Mouse (Mus musculus) mouse embryonic stem cell (cell line): ENCODE data around the gene Brd1.
"Not testable (repeated sequence)": the region's sequence is repeated elsewhere in the genome, so short reads cannot be mapped to it uniquely, and the experiment has no call there.

Experiments
- in situ Hi-C, 2 experiments: fragments of 300-500 bp; cut with MboI; formaldehyde crosslinking; loops; 1 replicate in 1 of 2; 3 replicates in 1 of 2; pipeline ENCODE4 v1.14.3; 2019 to 2020; ENCODE audit warnings: low sequenced_read_pairs in 2 of 2, low pct_unique_long_range_greater_than_20kb in 1 of 2, mixed read lengths in 1 of 2; ENCODE audit not compliant: unreplicated experiment in 1 of 2

The Brd1 gene

DNA sequence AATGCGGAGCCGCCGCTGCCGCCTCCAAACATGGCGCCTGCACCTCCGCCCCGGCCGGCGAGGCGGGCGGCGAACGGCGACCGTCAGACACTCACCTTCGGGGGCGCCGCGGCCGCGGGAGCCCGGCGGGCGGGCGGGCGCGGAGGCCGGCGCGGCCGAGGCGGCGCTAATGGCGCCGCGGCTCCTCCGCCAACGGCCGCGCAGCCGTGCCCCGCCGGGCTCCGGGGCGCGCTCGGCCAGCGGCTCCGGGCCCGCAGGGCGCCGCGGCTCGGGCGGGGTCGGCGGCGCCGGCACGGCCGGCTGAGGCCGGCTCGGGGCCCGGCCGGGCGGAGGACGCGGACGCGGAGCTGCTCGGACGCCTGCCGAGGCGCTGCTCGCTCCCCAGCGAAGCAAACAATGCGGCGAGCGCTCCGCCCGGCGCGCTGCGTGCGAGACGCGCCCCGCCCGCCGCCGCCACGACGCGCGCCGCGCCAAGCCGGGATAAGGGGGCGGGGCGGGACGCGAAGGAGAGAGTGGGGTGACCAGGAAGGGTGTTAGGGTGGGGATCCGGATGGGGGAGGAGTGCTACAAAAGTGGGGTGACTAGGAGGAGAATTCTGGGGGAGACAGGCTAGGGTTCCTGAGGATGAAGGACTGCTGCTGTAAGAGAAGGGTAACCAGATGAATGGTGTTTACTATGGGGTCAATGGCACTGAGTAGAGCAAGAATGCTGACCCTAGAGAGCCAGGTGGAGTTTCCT lies at the start of gene Brd1:
Gene Brd1 (minus strand): TSS at position 400 of the 738 bp plus-strand sequence.
- in situ Hi-C loops = no loop called here

DNA sequence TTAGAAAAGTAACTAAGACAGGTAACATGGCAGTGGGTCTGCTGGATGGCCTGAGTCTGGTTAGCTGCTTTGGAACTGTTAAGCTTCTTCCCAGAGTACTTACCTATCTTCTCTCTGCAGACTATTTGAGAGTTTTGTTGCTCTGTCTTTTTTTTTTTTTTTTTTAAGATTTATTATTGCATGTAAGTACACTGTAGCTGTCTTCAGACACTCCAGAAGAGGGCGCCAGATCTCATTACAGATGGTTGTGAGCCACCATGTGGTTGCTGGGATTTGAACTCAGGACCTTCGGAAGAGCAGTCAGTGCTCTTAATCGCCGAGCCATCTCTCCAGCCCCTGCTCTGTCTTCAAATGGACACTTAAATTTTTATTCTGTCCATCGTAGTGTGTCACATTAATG lies 40.6 kb upstream of the Brd1 start:
- in situ Hi-C loops = not testable (repeated sequence)

DNA sequence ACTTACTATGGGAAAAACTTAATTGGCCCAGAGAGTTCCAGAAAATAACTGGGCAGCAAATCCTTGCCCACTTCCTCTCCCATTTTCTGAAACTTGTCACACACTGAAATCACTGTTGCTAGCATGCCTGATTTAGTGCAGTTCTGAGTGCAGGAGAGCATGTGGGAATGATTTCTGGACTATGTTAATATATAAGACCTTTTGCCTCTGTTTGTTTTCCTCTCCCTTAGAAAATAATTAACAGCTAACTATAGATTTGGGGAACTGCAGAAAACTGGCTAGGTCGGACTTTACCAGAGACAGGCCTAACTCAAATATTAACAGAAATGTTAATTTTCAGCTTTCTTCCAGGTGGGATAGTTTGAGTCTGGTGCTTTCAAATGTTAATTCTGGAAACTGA lies 34.5 kb upstream of the Brd1 start:
- in situ Hi-C loops = loop anchor here in 1 of 2 experiments (5.0 kb wide), 1 partner anchor 39 kb away; no protein-coding TSS in a partner anchor

DNA sequence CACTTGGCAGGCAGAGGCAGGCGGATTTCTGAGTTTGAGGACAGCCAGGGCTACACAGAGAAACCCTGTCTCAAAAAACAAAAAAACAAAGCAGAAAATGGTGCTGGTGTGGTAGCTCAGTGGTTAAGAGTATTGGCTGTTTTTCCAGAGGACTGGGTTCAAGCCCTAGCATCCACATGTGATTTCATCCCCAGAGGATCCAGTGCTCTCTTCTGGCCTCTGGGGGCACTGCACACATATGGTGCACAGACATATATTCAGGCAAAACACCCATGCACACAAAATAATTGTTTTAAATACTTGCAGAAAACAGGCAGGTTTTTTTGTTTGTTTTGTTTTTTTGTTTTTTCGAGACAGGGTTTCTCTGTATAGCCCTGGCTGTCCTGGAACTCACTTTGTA lies 32.1 kb upstream of the Brd1 start:
- in situ Hi-C loops = loop anchor here in 1 of 2 experiments (5.0 kb wide), 1 partner anchor 41 kb away; no protein-coding TSS in a partner anchor

DNA sequence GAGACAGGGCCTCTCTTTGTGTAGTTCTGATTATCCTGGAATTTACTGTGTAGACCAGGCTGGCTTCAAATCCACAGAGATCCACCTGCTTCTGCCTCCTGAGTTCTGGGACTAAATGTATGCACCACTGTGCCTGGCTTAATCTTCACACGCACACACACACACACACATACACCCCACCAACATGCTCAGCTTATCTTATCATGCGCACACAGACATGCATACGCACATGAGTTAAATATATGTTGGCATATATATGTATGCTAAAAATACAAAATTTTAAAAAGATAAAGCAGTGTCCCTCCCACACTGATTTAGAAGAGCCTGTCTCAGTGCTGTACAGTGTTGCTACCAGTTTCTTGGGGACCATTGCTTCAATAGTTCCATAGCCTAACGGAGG lies 27.5 kb upstream of the Brd1 start:
- in situ Hi-C loops = no loop called here

DNA sequence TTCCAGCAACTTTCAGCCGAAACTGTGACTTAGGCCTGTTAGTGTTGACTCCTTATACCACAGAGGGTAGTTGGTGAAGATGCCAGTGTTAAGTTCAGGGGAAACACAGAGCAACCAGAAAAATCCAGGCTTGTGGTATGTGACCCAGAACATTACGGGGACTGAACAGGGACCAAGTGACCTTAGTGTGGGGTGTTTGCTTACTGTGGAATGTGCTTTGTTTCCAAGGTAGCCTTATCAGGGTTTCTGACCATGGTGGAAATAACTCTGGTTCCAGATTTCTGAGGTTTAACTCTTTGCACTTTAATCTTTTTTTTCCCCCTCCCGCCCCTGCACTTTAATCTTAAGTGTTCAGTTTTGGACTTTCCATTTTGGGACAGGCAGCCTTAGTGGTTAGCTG lies 24.0 kb upstream of the Brd1 start:
- in situ Hi-C loops = no loop called here

DNA sequence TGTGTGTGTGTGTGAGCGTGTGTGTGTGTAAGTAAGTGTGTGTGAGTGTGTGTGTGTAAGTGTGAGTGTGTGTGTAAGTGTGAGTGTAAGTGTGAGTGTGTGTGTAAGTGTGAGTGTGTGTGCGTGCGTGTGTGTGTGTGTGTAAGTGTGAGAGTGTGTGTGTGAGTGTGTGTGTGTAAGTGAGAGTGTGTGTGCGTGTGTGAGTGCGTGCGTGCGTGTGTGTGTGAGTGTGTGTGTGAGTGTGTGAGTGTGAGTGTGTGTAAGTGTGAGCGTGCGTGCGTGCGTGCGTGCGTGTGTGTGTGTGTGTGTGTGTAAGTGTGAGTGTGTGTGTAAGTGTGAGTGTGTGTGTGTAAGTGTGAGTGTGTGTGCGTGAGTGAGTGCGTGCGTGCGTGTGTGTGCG lies 21.7 kb upstream of the Brd1 start:
- in situ Hi-C loops = no loop called here

DNA sequence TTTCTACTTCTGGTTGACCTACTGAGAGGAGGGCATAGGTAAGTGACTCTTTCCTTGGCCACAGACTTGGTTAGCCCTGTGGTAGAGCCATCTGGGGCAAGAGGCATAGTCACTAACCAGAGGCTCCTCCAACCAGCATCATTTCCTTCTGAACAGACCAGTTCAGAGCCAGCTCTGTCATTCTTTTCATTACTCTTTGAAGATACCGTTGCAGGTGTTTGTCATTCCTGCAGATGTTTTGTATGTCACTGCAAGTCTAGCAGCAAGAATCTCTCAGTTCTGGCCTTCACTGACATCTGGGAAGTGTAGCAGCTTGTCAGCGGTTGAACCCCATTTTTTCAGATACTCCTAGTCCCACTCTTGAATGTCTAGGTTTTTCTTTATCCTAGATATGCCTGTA lies 20.9 kb upstream of the Brd1 start:
- in situ Hi-C loops = no loop called here

DNA sequence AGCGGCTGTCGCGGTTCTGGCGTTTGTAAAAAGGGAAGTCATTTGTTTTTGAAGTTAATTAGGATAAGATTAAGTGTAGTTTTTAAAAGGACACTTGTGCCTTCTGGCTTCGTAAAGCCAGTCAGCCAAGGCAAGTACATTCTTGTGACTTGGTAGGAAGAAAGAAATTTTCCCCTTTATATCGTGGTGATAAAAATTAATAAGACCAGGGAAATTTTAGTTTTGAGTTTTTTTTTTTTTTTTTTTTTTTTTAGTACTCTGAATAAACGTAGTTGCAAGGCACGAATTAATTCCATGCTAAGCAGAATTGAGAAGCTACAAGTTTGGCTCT lies 18.3 kb upstream of the Brd1 start:
- in situ Hi-C loops = no loop called here

DNA sequence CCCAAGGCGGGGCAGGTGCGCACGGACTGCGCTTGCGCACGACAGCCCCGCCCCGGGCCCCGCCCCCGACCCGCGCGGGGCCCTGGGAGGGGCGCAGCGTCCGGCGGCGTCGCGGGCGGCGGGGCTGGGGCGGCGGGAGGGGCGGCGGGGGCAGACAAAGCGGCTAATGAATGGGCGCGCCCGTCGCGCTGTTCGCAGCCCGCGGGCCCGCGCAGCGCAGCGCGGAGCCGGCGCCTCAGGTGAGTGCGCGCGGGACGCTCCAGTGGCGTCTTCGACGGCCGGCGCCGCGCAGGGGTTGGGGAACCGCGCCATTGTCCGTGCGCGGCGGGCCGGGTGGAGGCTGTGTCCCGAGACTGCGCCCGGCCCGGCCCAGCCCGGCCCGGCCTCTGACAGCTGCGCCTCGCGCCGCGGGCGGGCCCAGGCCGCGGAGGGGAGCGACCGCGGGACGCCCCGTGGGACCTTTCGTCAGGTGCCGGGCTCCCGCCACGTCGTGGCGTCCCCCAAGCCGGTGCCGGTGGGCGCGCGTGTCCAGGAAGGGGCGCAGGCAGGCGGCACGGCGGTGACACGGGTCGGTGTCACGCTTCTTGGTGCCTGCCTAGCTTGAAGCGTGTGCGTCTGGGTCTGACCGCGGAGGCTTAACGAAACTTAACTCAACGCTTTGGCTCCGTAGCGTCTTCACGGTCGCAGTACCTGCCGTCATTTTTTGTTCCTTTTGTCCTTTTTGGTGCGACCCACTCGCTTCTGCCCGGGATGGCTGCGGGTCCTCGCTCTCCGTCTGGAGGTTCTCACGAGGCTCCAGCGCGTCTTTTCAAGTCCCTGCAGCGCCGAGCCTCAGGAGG lies 17.8 kb upstream of the Brd1 start, which contains the start of gene Zbed4:
Gene Zbed4 (plus strand): TSS at position 97 of the 839 bp plus-strand sequence.
- in situ Hi-C loops = no loop called here

DNA sequence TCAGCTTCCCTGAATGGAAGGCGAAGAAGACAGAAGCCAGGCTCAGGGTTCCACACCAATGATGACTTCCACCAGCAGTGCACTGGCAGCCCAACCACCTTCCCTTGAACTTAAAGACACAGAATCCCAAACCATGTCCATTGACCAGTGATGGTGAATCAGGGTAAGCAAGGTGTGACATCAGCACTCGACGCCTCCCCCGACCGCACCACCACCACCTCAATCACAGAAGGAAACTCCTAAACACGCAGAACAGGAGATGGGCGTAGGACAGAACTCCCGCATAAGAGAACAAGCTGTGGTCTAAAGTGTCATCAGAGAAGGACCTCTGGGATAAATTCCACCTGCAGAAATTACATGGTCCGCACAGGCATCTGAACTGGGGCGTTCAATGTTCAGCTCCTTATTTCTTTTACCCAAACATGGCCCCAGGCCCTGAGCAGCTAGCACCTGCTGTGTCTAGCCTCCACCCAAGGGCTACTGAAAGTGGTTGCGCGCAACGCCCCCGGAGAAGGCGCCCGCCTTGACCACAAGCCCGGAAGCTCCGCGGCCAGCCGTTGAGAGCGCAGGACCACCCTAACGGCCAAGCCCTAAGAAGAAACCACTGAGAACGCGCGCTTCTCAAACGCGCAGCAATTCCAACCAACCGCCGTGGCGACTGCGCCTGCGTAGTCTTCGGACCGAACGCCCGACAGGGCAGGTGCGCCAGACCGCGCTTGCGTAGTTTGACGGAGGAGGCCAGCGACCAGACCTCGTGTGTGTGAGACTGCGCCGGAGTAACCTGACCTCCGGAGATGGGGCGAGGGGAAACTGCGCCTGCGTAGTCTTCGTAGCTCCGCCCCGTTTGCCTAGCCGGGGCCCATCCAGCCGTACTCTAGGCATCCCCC lies 16.9 kb upstream of the Brd1 start:
- in situ Hi-C loops = no loop called here

DNA sequence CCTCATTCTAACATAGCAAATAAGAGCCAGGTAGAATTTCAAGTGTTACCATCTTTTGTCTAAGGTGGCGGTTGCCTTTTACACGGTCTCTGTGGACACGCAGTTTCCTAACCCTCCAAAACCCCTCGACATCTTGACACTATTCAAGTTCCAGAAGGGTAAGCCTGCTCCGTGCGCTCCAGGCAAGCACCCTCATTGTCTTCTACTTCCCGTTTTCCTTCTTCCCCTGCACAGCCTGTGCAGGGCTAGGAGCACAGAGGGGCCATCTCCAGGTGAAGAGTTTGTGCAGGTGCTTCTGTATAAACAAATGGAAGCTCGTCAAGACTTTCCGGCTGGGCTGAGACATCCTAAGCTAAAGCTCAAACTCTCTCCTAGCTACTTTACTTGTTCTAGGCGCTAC lies 16.0 kb upstream of the Brd1 start:
- in situ Hi-C loops = no loop called here

DNA sequence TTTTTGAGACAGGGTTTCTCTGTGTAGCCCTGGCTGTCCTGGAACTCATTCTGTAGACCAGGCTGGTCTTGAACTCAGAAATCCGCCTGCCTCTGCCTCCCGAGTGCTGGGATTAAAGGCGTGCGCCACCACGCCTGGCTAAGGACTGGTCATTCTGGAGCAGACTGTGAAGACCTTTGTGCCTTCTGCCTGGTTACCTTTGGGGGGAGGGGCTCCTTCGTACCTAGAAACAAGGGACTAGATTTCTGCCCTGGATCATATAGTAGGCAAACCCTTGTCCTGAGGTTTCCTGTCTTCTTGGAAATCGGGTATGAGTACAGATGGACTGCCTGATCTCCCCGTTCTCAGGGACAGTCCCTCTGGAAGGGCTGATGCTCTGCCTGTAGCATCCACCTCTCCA lies 15.6 kb upstream of the Brd1 start:
- in situ Hi-C loops = not testable (repeated sequence)

DNA sequence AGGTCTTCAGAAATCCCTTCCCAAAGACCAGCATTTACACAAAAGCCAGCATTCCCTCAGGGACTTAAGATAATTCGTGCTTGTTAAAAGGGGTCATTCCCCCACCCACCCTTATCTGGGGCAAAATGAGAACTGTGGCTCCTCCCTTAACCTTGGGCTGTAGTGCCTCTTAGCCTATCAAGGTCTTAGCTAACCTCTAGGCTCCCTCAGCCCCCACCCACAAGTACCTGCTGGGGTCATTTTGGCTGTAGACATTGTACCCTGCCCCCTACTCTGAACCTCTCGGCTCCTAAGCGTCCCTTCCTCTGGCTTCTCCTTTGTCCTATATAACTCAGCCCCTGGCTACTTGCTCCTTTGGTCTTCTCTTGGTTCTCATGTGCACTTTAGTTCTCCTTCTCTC lies 11.9 kb upstream of the Brd1 start:
- in situ Hi-C loops = no loop called here

DNA sequence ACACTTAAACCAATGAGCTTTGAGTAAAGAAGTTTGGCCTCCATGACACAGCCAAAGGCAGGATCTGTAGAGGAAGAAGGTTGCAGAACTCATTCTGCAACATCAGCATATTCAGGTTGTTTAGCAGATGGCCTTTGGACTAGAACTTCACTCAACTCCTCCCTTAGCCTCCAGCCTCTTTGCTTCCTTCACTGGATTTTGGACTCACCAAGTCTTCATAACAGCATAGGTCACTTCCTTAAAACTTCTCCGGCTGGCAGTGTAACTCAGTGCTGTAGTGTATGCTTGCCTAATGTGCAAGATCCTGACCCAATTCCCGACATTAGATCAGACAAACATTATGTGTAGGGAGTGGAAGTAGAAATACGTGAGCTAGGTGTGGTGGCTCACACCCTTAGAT lies 11.3 kb upstream of the Brd1 start:
- in situ Hi-C loops = no loop called here

DNA sequence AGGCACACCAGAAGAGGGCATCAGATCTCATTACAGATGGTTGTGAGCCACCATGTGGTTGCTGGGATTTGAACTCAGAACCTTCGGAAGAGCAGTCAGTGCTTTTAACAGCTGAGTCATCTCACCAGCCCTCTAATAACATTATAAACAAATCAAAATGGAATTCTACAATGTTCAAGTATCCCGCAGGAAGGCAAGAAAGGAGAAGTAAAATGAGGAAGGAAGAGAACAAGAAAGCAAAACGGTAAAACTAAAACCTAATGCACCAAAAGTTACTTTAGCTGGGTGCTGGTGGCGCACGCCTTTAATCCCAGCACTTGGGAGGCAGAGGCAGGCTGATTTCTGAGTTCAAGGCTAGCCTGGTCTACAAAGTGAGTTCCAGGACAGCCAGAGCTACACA lies 9.3 kb upstream of the Brd1 start:
- in situ Hi-C loops = not testable (repeated sequence)

DNA sequence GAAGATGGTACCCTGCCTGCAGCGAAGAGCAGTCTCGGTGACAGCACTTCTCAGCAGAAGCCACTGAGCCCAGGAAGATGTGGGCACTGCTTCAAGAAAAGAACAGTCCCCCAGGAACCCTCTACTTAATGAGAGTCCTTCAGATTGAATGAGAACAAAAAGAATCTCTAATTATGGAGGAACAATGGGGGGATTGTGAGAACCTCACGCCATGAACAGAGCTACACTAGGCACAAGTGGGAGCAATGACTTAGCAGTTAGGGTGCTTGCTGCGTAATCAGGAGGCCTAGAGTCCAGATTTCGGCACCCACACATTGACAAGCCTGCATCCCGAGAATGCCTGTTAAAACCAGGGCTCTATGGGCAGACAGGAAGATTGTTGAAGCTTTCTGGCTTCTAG lies 7.3 kb upstream of the Brd1 start:
- in situ Hi-C loops = no loop called here

DNA sequence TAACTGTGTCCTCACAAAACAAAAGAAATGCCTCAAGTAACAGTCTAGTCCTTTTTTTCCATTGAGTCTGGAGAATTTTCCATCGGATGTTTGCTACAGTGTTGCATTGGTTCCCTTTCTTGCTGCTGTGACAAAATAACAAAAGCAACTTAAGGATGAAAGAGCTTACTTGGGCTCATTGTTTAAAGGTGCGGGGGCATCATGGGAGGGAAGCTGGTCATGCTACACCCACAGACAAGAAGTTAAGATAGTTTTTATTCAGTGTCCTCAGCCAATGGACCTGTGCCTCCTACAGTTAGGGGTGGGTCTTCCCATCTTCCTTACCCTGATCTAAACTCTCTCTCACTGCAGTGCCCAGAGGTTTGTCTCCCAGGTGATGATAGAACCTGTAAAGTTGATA lies 4.4 kb upstream of the Brd1 start:
- in situ Hi-C loops = no loop called here

DNA sequence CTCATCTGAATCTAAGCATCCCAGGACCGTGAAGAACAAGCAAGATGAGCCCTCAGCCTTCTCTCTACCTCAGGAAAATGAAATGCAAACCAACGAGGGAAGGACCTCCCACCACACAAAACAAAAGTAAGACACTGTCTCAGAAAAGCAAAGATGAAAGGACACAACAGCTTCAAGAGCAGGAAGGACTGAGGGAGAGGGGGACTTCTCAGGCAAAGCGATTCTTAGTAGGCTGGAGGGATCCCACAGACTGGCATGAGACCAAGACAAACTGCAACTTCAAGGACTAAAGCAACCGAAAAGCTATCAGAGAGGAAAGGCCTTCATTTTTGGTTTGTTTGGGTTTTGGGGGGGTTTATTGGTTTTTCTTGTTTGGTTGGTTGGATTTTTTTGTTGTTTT lies 2.1 kb upstream of the Brd1 start:
- in situ Hi-C loops = no loop called here
